Mouse (Mus musculus): ENCODE results near the gene Ahnak2. TPM values are rescaled to one million over a fixed set of nuclear protein-coding genes. Genes with fewer than 3 reads are reported as not detected.

Ahnak2 gene
- polyA plus RNA-seq, 2 experiments, result 2.5 to 3.3 TPM

DNA sequence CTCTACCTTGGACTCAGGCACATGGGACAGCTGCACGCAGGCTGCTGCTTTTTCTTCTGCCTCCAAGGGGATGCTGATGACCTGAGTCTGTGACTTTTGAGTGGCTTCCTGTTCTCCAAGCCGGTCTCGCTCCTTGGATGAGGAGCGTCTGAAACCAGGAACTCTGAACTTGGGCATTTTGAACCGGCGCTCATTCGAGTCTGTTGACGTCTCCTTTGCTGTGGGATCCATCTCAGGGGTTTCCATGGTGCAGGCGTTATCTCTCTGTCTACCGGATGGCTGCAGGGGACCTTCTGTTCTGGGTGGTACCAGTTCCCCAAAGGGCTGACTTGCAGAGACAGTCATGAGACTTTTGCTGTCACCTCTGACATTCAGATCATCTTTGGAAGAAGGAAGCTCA lies 28.0 kb downstream of the Ahnak2 start:
- no peaks in the 10 kb centered on the region; the same call in 1 of the 2 replicates for H3K4me1 ChIP-seq (ENCODE audit: control insufficient read depth, insufficient read depth, low read length)
- H3K4me2 ChIP-seq (replicated peaks; ENCODE audit: low read depth, low read length, severe bottlenecking), result no peak overlapping the region
- peaks cover 3% of the 10 kb centered on the region; the same call in 1 of the 2 replicates for H3K9me3 ChIP-seq (ENCODE audit: control insufficient read depth, low read length)
- no peak for TF ChIP-seq POLR2A (IDR thresholded peaks at IDR 0.05; ENCODE audit: borderline replicate concordance, extremely low read depth, insufficient read depth, insufficient read length)
- no peaks in the 10 kb centered on the region for H3K27me3 ChIP-seq (ENCODE audit: control insufficient read depth, insufficient read depth, low read length)
- 89% methylated on average over 10 of the region's 10 CpGs for WGBS
- DNase-seq (ENCODE audit: low spot score), result no peak
- H3K36me3 ChIP-seq (ENCODE audit: control insufficient read depth, insufficient read depth, low read length), result no peaks in the 10 kb centered on the region
- H3K27ac ChIP-seq (replicated peaks; ENCODE audit: low read depth, low read length), result no peak overlapping the region
- ATAC-seq (ENCODE audit: low FRiP score, low read depth), result no peak
- H3K4me3 ChIP-seq (replicated peaks; ENCODE audit: low read length), result no peak overlapping the region
- no peak overlapping the region for H3K9ac ChIP-seq (ENCODE audit: low read depth, low read length, severe bottlenecking)

DNA sequence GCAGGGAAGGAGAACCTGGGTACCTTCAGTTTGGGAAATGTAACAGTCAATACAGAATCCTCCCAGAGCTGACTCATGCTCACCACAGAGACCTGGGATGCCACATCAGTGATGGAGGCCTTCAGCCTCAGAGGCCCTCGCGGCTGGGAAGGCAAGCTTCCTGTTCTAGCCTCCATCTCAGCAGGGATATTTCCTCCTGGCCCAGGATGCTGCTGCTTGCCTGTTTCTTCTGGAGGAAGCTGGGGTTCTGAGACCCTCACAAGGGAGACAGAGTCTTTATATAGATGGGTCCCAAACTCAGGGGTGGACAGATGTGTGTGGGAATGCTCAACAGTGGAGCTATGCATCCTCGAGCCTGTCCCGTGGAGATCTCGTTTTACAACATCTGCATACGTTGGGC lies 28.4 kb downstream of the Ahnak2 start:
- 82% methylated on average over 6 of the region's 6 CpGs for WGBS
- ATAC-seq (ENCODE audit: low FRiP score, low read depth) (no peak), DNase-seq (ENCODE audit: low spot score) (no peak)

DNA sequence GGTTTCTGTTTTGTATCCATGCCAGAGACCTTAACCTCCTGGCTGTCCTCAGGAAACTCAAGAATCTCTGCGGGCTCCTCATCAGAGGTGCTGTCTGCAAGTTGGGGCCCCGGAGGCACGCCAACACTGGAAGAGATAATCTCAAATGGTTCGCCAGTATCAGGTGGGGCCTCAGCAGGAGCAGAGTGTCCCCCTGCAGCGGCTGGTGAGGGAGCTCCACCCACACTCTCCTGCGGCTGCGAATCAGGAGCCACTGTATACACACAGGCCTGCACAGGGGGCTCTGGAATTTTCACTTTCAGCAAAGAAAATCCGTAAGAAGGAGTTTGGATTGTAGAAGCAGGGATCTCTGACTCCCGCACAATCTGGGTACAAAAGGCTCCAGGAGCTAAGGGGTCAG lies 29.1 kb downstream of the Ahnak2 start:
- no peaks in the 10 kb centered on the region; the same call in 1 of the 2 replicates for H3K4me1 ChIP-seq (ENCODE audit: control insufficient read depth, insufficient read depth, low read length)
- H3K4me3 ChIP-seq (replicated peaks; ENCODE audit: low read length), result no peak overlapping the region
- H3K9me3 ChIP-seq (ENCODE audit: control insufficient read depth, low read length), result peaks cover 3% of the 10 kb centered on the region; the same call in 1 of the 2 replicates
- no peak overlapping the region for H3K27ac ChIP-seq (replicated peaks; ENCODE audit: low read depth, low read length)
- 0 out of 2 replicates have a peak overlapping the region, but pooled peaks have one; percentile 12 for H3K9ac ChIP-seq (ENCODE audit: low read depth, low read length, severe bottlenecking)
- H3K27me3 ChIP-seq (ENCODE audit: control insufficient read depth, insufficient read depth, low read length), result no peaks in the 10 kb centered on the region
- no peaks in the 10 kb centered on the region for H3K36me3 ChIP-seq (ENCODE audit: control insufficient read depth, insufficient read depth, low read length)
- WGBS, result 44% methylated on average over 9 of the region's 9 CpGs
- H3K4me2 ChIP-seq (replicated peaks; ENCODE audit: low read depth, low read length, severe bottlenecking), result no peak overlapping the region
- DNase-seq (ENCODE audit: low spot score) (no peak), ATAC-seq (ENCODE audit: low FRiP score, low read depth) (no peak)
- no peak for TF ChIP-seq POLR2A (IDR thresholded peaks at IDR 0.05; ENCODE audit: borderline replicate concordance, extremely low read depth, insufficient read depth, insufficient read length)

More for the DNA sequence above, 28.4 kb downstream of the Ahnak2 start:
- 0 out of 2 replicates have a peak overlapping the region, but pooled peaks have one; percentile 12 for H3K9ac ChIP-seq (ENCODE audit: low read depth, low read length, severe bottlenecking)
- no peaks in the 10 kb centered on the region for H3K36me3 ChIP-seq (ENCODE audit: control insufficient read depth, insufficient read depth, low read length)
- no peak overlapping the region for H3K4me2 ChIP-seq (replicated peaks; ENCODE audit: low read depth, low read length, severe bottlenecking)
- H3K9me3 ChIP-seq (ENCODE audit: control insufficient read depth, low read length), result peaks cover 3% of the 10 kb centered on the region; the same call in 1 of the 2 replicates
- no peak overlapping the region for H3K4me3 ChIP-seq (replicated peaks; ENCODE audit: low read length)
- no peak overlapping the region for H3K27ac ChIP-seq (replicated peaks; ENCODE audit: low read depth, low read length)
- no peaks in the 10 kb centered on the region for H3K27me3 ChIP-seq (ENCODE audit: control insufficient read depth, insufficient read depth, low read length)
- no peaks in the 10 kb centered on the region; the same call in 1 of the 2 replicates for H3K4me1 ChIP-seq (ENCODE audit: control insufficient read depth, insufficient read depth, low read length)
- TF ChIP-seq POLR2A (IDR thresholded peaks at IDR 0.05; ENCODE audit: borderline replicate concordance, extremely low read depth, insufficient read depth, insufficient read length), result no peak

DNA sequence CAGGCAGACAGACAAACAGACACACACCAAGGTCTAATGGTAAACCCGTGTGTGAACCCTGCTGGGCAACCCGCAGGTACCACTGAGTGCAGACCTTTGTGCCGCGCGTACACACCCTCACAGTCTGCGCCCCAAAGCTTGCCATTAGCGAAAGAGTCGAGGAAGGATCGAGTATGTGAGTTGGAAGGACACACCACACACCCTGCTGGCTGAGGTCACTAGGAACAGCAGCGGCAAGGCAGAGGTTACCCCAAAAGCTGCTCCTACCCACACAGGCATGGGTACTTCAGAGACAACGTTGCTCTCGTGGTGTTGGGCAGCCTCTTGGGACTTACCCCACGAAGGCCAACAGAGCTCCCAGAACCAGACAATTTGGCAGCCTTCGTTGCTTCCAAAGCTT lies 30.2 kb downstream of the Ahnak2 start:
- no peak overlapping the region for H3K9ac ChIP-seq (ENCODE audit: low read depth, low read length, severe bottlenecking)
- peaks cover 3% of the 10 kb centered on the region; the same call in 1 of the 2 replicates for H3K9me3 ChIP-seq (ENCODE audit: control insufficient read depth, low read length)
- H3K27me3 ChIP-seq (ENCODE audit: control insufficient read depth, insufficient read depth, low read length), result no peaks in the 10 kb centered on the region
- 89% methylated on average over 14 of the region's 14 CpGs for WGBS
- DNase-seq (ENCODE audit: low spot score), result no peak
- no peak overlapping the region for H3K27ac ChIP-seq (replicated peaks; ENCODE audit: low read depth, low read length)
- H3K36me3 ChIP-seq (ENCODE audit: control insufficient read depth, insufficient read depth, low read length), result no peaks in the 10 kb centered on the region
- TF ChIP-seq POLR2A (IDR thresholded peaks at IDR 0.05; ENCODE audit: borderline replicate concordance, extremely low read depth, insufficient read depth, insufficient read length), result no peak
- no peak overlapping the region for H3K4me3 ChIP-seq (replicated peaks; ENCODE audit: low read length)
- no peak for ATAC-seq (ENCODE audit: low FRiP score, low read depth)
- H3K4me2 ChIP-seq (replicated peaks; ENCODE audit: low read depth, low read length, severe bottlenecking), result no peak overlapping the region
- no peaks in the 10 kb centered on the region; the same call in 1 of the 2 replicates for H3K4me1 ChIP-seq (ENCODE audit: control insufficient read depth, insufficient read depth, low read length)

DNA sequence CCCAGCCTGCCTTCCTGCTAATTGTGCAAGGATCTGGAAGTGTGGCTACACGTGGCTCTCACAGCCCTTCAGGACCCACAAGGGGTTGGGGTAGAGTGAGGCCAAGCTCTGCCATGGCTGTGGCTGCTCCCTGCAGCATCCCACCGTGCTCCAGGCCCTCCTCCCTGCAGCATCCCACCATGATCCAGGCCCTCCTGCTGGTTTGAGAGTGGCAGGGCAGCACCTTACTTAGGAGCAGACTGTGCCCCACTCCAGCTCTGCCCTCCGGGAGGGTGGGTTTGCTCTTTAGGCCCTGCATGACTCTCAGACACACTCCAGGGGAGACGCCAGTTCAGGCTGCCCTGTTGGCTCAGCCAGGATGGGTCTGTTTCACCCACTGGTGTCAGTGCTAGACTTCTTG lies 32.1 kb downstream of the Ahnak2 start:
- 63% methylated on average over 4 of the region's 4 CpGs for WGBS
- TF ChIP-seq POLR2A (IDR thresholded peaks at IDR 0.05; ENCODE audit: borderline replicate concordance, extremely low read depth, insufficient read depth, insufficient read length), result no peak
- no peak overlapping the region for H3K9ac ChIP-seq (ENCODE audit: low read depth, low read length, severe bottlenecking)
- no peak overlapping the region for H3K4me2 ChIP-seq (replicated peaks; ENCODE audit: low read depth, low read length, severe bottlenecking)
- DNase-seq (ENCODE audit: low spot score) (no peak), ATAC-seq (ENCODE audit: low FRiP score, low read depth) (no peak)
- no peak overlapping the region for H3K4me3 ChIP-seq (replicated peaks; ENCODE audit: low read length)
- no peak overlapping the region for H3K27ac ChIP-seq (replicated peaks; ENCODE audit: low read depth, low read length)
- no peaks in the 10 kb centered on the region; the same call in 1 of the 2 replicates for H3K4me1 ChIP-seq (ENCODE audit: control insufficient read depth, insufficient read depth, low read length)
- H3K9me3 ChIP-seq (ENCODE audit: control insufficient read depth, low read length), result no peaks in the 10 kb centered on the region
- H3K36me3 ChIP-seq (ENCODE audit: control insufficient read depth, insufficient read depth, low read length), result no peaks in the 10 kb centered on the region
- no peaks in the 10 kb centered on the region for H3K27me3 ChIP-seq (ENCODE audit: control insufficient read depth, insufficient read depth, low read length)
